Mouse (Mus musculus): ENCODE results near the gene Elmo2.

- no peak for TF ChIP-seq CTCF (IDR thresholded peaks at IDR 0.05; ENCODE audit: low read depth, low read length)
- no peak for TF ChIP-seq POLR2A (IDR thresholded peaks at IDR 0.05; ENCODE audit: borderline replicate concordance, low read depth, low read length)
Observed at GRCm38 (mm10) chr2:165316204-165316603, 10.1 kb downstream of the Elmo2 start.
